Mouse (Mus musculus) CD4-positive, CD25-positive, alpha-beta regulatory T cell, adult 4 months (primary cell): ENCODE results near the gene Lamb2. TPM values are rescaled to one million over a fixed set of nuclear protein-coding genes. Genes with fewer than 3 reads are reported as not detected.

Source experiments
- ATAC-seq: one replicate; pipeline ENCODE4 v1.8.0; 2017
- polyA plus RNA-seq, 2 experiments: library from polyadenylated mRNA; unstranded; fragments of 100-300 nt; shearing (Covaris generic); gene quantifications; one replicate each; pipeline ENCODE4 v1.2.1; 2017

Gene Lamb2
- under 1 TPM; 0.10 to 0.13 TPM for polyA plus RNA-seq

DNA sequence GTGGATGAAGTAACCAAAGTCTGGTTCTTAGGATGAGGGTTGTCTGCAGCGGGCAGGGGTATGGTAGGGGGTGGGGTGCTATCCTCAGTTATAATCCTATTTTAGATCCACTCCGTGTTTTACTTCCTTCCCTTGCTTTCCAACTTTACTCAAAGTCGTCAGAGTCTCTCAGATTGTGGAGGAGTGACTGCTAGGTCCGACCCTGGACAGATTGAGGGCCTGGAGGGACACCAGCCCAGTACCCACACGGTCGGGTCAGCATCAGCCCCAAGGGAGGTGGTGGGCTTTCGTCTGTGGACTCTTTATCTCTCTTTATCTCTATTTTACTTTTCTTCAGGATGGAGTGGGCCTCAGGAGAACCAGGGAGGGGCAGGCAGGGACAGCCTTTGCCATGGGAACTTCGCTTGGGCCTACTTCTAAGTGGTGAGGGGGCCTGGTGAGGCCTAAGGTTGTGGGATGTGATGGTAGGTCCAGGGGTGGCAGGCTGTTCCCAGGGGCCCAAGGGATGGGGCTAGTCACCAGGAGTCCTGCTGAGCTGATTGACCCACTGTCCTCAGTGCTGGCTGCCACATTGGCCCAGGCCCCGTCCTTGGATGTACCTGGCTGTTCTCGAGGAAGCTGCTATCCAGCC is at the start of gene Lamb2:
Lamb2 (plus strand) TSS at position 16 of the 631 bp plus-strand sequence.
- ATAC-seq, result no peak

DNA sequence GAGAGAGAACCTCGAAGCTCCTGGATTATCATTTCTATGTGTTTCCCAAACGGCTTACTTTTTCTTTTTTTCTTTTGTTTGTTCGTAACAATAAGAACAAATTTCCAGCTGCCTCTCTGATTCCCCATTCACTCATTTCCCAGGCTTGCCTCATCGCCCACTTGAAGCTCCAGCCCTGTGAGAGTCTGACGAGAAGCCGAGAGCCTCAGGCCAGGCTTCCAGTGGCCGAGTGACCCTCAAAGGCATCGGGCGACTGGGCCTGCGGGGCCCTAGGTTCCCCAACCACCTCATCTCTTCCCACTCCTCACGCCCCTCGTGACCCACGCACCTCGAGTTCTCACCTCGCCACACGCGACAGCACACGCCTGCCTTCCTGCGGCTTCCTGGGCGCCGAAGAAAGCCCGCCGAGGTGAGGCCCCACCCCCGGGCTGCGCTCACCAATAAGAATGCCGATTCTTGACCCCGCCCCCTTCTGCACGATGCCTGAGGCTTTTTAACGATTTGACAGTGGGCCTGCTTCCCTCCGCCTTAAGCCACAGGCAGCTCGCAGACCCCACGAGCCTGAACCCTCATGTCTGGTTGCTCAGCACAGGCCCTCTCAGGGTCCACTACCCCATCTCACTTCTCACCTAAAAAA is 48.0 kb upstream of the Lamb2 start:
- ATAC-seq, result no peak

DNA sequence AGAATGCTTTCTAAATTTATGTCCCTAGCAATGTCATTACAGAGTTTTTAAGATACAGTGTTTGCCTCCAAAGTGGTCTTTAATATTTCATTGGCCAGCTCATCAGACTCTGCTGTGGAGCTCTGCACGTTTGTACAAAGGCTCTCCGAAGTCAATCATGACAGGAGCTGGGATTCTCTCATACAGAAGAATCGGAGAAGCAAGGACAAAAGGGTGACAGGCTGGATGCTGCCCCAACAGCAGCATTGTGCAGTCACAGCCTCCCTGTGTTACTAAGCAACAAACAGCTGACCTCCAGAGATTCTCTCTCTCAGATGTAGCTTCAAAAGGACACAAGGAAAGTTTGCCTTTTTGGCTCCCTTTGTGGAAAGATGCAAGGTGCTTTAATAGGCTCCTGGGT is 43.4 kb upstream of the Lamb2 start, which contains the start of gene BC048562:
BC048562 (plus strand) TSS at position 301 of the 400 bp plus-strand sequence.
- ATAC-seq, result no peak

DNA sequence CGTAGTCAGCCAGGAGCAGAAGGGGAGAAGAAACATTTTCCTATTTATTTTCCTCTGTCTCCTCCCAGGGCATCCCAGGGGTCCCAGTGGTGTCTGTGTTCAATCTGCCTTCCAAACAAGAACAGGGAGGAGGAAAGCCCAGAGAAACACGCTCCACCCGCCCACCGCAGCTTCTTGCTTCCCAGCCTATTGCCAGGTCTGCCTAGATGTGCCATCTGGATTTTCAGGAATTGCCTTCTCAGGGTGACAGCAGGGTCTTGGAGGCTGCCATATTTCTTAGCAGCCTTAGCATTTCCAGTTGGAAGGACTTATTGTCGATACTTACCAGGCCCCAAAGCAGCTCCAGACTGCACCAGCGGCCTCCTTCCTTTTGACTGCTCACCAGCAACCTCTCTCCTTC is 40.4 kb upstream of the Lamb2 start:
- ATAC-seq, result no peak

DNA sequence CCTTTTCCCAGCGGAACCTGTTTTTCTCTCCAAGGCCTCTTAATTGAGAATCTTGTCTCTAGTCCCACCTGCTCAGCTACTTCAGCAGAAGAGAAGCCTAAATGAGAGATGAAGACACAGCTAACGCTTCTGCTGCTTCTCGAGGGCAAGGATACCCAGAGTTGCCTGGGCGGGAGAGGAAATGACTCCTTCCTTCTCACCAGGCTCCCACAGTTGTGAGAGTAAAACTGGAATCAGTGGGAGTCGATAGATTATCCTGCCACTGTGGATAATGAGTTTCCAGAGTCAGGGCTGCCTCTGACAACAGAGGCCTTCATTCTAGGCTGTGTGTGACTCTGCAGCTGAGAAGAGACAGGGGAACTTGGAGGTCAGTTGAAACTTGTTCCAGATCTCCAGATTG is 39.1 kb upstream of the Lamb2 start:
- no peak for ATAC-seq

DNA sequence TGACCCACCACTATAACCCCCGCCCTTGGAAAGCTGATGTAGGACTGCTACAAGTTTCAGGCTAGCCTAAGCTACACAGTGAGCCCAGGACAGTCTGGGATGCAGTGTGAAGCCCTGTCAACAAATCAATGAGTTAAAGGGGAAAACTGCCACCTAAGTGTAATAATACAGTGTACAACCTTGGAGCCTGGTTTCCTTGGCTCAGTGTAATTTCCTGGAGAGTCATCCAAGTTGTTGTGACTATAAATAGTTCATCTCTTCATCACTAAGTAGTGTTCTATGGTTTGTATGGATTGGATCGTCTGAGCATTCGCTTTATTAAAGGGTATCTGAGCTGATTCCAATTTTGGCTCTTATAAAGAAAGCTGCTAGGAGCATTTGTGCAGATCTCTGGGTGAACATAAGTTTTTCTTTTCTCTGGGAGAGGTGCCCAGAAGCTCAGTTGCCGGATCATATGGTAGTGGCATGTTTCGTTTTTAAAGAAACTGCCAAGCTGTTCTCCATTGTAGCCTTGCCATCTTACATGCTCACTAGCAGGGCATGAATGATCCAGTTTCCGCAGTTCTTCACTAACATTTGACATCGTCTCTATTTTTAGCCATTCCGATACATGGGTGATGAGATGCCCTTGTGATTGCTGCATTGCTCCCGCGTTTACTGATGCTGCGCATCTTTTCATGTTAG is 38.2 kb upstream of the Lamb2 start:
- no peak for ATAC-seq

DNA sequence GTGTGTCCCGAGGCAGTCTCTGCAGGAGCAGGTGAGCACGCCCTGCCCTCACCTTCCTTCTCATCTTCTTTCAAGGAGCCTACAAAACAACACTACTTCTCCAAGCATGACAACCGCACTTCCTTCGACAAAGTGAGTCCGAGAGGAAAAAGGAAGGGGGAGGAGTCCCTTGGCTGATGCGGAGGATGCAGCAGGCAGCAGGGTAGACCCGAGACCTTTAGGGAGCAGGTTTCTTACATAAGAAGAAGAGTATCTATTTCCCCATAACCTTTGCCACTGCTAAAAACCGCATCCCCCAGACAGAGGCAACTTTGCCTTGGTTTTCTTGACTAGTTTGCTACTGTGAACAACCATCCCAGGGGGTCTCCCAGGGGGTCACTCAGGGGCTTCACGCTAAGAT is 34.4 kb upstream of the Lamb2 start:
- ATAC-seq, result peak; percentile 45

DNA sequence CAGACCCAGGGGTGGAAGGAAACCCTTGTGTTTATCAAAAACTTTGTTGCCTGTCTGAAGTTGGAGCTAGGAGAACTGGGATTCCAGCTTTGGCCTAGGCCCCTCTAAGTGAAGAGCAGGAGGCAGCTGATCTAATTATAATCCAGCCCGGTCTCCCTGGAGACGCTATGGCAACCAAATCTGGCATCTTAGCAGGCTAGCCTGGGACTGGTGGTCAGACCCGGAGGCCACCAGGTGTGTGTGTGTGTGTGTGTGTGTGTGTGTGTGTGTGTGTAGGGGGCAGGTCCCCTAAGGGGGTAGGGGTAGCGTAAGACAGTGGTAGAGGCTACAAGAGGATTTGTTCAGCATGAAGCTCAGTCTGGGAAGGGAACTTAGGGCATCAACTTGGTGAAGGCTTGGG is 29.7 kb upstream of the Lamb2 start:
- ATAC-seq, result no peak

DNA sequence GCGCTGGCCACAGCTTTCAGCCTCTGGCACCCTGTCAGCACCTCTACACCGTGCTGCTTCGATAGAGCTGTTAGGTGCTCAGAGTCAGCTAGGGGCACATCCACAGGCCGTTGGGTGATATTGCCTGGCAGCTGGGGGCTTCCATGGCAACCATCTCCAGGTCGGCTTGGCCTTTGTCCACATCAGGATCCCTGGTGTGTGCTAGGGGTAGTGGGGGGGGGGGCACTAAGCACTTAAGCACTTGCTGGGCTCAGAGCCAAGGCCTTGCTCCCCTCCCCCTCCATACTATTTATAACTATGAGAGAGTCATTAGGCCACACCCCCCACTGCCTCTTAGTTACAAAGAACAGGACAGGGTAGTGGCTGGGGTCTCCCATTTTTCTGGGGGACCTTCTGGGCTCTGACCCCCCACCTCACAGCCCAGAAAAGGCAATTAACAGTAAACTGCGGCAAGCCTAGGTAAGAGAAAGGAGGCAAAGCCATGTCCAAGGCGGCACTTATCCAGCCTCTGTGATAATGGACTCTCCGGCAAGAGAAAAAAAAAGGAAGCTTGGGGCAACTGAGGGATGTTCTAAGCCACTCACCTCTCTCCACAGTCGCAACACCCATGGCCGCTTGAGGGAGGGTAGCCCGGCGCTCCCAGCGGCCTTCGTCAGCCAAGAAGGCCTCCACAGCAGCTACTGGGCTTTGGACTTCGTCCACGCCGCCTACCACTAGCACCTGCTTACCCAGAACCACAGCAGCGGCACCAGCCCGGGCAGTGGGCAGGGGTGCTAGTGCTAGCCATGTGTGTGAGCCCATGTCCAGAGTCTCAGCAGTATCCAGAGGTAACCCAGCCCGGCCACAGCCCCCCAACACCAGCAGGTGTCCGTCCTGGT is 29.0 kb upstream of the Lamb2 start:
- no peak for ATAC-seq

DNA sequence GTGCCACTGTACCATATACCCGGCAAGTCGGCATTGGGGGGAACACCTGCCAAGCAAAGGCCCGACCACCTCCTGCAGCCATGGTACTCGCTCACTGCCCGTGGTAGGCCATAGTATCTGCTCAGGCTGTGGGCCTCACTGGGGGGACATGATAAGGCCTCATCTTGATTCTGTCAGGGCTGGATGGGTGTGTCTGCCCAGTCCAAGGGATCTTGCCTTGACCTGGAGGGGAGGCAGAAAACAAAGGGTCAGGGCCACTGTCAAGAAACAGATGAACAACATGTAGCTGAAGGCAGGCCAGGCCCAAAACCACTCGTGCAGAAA is 28.4 kb upstream of the Lamb2 start:
- no peak for ATAC-seq

DNA sequence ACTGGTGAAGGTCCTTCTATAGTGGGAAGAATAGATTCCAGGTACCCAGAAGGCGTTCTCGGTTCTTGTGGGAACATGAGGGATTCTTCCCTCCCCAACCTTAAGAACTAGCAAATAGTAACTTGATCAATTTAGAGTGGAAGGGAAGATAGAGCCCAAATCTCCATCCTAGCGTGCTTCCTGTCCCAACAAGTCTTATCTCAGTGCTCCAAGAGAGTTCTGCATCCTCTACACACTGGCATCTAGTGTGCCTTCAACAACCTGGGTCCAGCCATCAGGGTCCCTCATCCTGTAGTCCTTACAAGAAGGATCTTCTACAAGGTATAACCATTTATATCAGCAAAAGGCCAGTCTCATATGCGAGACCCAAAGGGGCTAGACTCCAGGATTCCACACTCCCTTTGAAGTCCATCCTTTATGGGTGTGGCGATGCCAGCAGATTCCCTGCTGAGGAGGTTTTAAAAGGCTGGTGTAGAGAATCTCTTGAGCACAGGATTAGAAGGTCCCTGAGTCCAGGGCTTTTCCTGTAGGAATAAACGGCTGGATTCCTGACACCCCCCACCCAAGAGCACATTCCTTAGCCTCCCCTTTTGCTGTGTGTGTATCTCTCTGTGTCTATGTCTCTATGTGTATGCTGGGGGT is 27.9 kb upstream of the Lamb2 start:
- no peak for ATAC-seq

DNA sequence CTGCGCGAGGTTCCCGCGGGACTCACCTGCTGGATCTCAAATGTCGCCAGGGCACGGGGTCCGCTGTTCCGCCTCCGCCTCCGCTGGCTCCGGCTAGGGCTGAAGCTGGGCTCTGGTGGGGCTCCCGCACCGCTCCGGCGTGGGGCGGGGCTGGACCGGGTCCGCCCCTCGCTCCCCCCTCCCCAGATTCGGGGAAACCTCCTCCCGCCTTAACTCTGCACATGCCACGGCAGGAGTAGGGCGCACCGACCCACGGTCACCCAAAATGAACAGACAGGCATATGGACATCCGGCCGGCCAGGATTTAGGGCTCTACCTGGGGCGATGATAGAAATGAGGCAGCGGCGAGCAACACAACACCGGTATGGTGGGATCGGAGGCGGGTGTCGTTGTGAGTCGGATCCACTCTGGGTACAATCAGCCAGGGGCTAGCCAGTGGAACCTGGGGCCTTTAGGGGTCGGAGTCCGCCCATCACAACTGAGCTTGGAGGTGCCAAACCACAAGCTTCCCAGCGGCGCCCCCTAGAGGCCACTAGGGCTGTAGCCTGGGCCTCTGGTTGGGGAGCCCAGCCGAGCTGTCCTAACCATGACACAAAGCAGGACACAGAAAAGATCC is 27.1 kb upstream of the Lamb2 start:
- ATAC-seq, result peak; percentile 91

DNA sequence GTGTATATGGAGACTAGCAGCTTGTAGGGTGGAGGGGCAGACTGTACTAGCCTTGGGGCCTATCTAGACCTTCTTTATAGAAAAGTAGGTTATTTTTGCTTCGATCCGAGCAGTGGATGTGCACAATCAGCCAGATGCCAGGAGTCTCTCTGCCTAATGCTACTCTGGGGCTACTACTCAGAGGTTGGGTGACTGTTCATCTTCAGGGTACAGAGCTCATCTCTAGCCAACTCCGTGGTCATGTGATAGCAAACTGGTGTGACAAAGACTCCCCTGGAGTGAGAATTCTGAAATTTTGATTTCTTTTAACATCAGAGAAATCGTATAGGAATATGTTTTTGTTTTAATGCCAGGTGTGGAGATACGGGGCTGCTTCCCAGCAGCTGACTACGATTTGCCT is 26.6 kb upstream of the Lamb2 start:
- ATAC-seq, result peak; percentile 23

DNA sequence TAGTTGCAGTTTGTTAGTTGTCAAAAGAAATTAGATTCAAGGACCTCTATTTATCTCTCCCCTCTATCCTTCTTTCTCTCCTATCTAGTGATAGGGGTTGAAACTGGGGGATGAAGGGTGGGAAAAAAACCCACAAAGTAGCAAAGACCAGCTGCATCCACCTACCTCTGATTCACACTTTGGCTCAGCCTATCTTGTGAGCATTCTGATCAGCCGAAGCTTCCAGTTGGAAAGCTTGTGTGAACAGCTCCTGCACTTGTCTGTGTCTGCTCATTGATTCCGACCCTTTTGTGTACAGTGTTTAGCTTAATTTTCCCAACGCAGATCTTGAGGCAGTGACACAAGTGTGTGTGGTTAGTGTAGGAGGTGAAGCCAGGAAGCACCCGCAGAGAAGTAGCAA is 26.1 kb upstream of the Lamb2 start:
- ATAC-seq, result no peak

DNA sequence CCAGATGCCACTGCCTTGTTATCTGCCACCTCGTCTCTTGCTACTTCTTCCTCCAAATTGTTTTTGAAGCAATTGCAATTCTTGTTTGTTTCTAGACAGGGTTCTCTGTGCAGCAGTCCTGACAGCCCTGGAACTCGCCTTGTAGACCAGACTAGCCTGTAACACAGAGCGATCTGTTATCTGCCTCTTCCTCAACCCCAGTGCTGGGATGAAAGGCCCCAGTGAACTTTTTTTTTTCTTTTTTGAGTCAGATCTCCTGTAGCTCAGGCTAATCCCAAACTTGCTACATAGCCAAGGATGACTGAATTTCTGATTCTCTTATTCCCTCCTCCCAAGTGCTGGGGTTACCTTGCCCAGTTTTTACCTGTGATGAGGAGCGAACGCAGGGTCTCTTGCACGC is 25.1 kb upstream of the Lamb2 start:
- no peak for ATAC-seq

DNA sequence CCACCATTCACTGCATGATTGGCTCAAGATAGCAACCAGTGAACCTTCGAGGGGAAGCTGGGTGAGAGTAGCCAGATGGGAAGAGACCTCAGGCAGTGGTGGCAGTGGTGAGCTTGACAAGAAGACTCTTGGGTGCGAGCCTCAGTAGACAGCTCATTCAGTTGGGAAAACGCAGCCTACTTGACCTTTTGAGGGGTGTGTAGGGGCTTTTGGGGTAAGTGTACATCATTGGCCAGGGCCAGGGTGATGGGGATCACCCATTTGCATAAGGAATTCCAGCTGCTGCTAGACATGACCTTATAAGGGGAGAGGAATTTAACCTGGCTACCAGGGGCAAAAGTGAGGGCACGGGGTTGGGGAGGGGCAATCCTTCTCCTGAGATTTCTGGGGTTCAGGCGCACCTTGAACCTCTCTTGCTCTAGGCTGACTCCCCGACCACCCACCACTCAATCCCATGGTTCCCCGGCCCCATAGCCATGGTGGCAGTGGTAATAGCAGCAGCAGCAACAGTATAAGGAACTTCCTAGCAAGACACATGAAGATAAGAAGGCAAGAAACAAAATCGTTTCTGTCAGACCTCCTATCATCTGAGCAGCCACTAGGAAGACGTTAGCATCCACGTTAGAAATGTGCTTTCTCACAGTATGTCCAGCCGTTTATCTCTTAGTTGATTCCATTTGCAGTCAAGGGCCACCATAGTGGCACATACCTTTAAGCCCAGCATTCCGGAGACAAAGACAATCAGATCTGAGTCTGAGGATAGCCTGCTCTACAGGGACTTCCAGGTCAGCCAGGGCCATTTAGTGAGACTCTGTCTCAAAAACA is 23.6 kb upstream of the Lamb2 start:
- no peak for ATAC-seq

DNA sequence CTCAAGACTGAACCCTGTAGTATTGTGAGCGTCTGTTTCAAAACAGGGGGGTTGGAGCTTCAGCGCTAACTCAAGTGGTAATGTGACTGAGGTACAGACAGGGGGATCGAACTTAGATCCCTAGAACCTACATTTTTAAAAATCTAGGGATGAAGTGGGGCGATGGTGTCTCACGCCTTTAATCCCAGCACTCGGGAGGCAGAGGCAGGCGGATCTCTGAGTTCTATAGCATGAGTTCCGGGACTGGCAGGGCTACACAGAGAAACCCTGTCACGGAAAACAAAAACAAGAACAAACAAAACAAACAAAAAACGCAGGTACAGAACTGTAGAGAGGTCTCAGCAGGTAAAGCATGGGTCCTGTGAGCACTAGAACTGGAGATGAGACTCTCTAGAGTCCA is 22.6 kb upstream of the Lamb2 start:
- no peak for ATAC-seq

DNA sequence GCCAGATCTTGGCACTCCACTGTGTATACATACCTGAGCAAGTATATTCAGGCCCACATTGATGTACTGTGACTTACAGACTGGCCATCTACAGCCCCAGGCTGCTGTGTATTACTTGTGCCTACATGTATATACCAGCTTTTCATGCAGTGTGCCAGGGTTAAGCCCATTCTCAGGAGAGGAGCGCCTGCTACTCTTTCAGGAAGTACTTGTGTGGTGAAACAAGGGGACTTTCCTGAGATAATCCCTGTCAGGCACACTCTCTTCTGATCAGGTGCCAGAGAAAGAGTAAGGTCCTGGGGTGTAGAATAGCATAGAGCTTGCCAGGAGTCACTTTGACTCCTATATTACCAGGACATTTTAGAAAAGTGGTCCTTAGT is 19.6 kb upstream of the Lamb2 start:
- ATAC-seq, result peak; percentile 54

DNA sequence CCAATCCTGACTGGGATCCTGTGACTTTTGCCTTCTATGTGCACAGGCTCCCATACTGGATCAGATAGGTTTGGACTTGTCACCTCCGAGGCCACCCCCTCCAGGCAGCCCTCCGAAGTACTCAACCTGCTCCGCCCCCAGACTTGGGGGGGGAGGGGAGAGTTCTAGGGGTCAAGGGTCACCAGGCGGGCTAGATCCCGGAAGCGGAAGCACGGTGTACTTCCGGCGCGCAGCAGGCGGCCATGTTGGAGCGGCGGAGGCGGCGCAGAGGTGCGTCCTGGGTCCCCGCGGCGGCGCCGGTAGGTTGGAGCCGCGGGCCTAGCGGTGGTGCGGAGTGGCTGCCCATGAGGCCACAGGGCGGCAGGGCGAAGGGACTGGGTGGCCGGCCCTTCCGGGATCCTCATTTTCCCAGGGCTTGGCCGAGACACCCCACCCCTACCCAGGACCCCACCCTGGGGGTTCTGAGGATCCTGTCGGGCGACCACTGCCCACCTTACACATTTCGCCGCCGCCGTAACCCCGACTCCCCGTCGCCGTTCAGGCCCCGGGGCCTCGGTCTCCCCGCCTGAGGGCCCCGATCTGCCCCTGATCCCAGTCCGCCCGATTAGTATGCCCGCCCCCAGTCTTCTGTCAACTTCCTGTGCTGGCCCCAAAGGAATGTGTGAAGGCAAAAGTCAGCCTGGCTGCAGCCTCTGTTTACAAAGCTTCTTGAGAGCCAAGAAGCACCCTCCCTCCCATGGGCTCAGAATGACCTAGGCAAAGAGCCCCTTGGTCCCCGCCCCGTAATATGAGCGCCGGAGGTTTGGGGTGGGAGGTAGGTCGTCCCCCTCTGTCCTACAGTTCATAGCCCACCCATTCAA is 19.0 kb upstream of the Lamb2 start, which contains the start of gene Ccdc71:
Ccdc71 (plus strand) TSS at position 209 of the 860 bp plus-strand sequence.
- ATAC-seq, result peak; percentile 98

DNA sequence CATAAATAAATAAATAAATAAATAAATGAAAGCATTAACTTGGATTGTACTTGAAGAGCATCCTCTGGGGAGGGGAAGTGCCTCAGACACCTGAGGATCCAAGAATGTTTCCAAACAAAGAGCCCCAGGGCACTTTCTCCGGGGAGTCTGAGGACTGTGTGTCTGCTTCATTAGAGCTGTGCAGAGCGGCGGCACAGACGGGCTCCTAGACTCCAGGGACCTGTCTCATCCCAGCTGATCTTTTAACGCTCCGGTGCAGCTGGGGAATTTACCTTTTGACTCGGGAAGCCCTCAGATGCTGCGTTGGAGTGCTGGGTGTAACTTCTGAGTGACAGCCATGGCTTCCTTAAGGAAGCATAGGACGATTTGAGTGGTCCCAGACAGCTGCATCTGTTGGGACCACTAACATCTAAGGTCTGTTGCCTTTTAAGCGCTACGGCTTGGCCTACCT is 18.3 kb upstream of the Lamb2 start, which contains the start of gene Klhdc8b:
Klhdc8b (minus strand) TSS at position 401 of the 451 bp plus-strand sequence.
- no peak for ATAC-seq
